Mouse (Mus musculus) left cerebral cortex, adult 8-10 months (tissue): ENCODE measurements at regions not wholly inside any gene's neighbourhood (a gene's known extent, or its start where the extent isn't known, plus 50 kb on each side); places are given as distances from the start of the nearest gene placed in this dataset.

Experiments used
- DNase-seq, 2 experiments: peaks; one replicate each; pipeline ENCODE4 v3.0.0; 2022; ENCODE audit warnings: low spot score in 2 of 2

DNA sequence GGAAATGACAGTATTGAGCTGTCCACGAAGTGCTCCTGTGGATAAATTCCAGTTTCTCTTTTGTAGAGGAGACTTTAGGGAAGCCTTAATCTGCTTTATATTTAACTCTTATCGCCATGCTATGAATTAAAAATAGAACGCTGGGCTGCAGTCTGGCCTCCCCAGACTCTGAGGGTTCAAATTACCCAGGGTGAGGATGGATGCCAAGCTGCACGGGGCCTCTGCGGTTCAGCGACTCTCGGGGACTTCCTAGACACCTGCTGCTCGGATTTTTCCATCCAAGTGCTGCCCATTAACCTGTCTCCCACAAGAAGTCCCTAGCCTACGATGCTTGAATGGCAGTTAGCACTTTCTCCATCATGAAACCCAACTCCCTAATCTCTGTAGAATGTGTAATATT is 189.3 kb upstream of the Jade1 start:
- DNase-seq, result no peak

- DNase-seq, result no peak
Observed at GRCm38 (mm10) chr3:41365145-41365830, 190.2 kb upstream of the Jade1 start.

GRCm38 (mm10) chr3:41363947-41364346 is 191.6 kb upstream of the Jade1 start:
- DNase-seq, result no peak

DNA sequence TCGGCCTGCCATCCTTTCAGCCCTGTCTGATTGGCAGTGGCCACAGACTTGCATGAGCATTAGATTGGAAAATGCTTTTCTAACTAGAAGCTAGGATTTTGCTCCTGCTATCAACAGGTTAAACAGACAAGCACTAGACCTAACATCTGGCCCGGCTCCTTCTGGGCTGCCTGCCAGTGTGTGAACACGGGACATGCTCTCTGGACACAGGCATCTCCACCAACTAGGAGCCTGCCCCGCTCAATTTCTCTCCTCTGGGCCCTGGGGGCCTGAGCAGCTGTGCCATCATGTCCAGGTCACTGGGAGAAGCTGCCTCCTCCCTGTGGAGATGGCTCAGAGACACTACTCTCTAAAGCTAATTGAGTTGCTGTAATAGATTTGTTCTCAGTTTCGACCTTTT is 195.3 kb upstream of the Jade1 start:
- no peak for DNase-seq

- no peak for DNase-seq
Observed at GRCm38 (mm10) chr3:41359458-41359857, 196.1 kb upstream of the Jade1 start.

- DNase-seq, result no peak
Observed at GRCm38 (mm10) chr3:41353021-41353420, 202.5 kb upstream of the Jade1 start.

- DNase-seq, result no peak
Observed at GRCm38 (mm10) chr3:41351786-41352185, 203.7 kb upstream of the Jade1 start.

- no peak for DNase-seq
Observed at GRCm38 (mm10) chr3:41351091-41351685, 204.3 kb upstream of the Jade1 start.

DNA sequence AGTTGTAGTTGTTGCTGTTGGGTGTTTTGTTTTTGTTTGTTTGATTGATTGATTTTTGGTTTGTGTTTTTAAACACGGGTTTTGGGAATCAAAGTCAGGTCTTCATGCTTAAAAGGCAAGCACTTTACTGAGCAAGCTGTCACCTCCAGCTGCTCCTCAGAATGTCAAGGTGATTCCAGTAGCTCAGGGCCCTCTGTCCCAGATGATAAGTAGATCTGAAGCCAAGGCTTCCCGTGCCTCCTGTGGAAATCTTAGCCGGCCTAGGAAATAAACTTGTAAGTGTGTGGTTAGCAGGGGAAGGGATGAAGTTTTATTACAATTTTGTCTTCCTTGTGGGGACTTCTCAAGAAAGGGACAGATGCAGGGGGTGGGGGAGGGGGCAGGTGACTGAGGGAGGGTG is 205.2 kb upstream of the Jade1 start:
- no peak for DNase-seq

DNA sequence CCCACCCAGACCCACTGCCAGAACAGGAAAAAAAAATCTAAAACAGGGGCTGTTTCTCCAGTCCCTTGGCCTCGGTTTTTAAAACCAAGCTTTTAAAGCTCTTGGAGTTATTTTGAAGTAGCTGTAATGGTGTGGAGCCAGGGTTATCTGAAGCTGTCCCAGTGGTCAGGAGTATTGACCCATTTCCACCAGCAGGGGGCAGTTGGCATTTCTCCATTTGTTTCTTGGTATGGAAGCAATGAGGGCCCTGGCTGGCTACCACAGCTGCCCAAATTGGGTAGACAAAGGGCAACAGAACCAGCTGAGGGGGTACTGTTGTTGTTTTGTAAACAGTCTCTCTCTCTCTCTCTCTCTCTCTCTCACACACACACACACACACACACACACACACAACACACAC is 206.7 kb upstream of the Jade1 start:
- peak in 1 of 2 experiments; percentile 13 for DNase-seq

DNA sequence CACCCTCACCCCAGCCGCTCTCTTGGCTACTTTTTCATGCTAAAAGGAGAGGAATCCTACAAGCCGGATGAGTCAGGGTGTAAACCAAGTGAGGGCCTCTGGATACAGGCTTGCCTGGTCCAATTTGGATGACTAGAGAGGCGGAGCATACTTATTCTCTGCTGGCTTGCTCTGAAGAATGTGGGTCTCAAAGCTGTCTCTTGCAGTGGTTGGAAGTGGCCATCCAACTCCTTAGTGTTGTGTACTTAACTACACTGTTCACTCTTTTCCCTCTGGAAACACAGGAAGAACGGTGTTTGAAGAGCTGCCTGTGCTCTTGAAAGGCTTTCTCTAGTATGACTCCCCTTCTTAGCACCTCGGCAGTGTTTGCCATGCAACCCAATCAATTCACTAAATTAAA is 208.7 kb upstream of the Jade1 start:
- DNase-seq, result no peak

- DNase-seq, result no peak
Observed at GRCm38 (mm10) chr3:41343431-41343830, 212.1 kb upstream of the Jade1 start.

- no peak for DNase-seq
Observed at GRCm38 (mm10) chr3:41332481-41332880, 223.1 kb upstream of the Jade1 start.

DNA sequence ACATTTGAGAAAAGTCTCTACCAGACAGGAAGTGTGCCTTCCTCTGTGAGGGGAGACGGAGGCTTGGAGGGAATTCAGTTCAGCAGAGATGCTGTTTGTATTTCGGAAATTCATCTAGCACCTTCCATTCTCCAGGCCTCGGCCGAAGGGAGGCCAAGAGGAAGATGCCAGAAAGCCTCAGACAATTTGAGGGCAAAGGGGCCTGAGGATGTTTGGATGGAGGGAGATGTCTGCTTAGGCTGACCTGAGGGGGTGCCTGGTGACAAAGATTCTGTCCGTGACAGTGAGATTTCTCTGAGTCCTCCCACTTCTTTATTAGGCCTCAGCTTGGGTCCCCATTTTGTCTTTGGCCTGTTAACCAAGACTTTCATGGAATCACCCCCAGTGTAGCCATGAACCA is 225.2 kb upstream of the Jade1 start:
- no peak for DNase-seq

DNA sequence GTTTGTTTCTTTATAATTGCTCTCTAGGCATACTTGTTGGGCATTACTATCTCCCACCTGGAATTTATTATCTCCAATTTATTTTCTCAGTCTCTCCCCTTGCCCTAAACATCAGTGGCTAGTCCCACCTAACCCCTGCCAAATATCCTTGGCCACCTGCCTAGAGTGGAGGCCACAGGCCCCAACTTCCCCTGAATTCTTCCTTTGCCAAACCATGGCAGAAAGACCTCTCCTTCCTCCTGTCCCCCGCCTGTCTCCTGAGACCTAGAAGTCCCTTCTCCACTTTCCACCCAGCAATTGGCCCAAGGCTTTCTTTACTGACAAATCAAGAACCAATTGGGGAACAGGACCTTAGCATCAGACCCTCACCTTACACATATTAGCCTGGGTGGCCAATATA is 226.7 kb upstream of the Jade1 start:
- DNase-seq, result no peak

DNA sequence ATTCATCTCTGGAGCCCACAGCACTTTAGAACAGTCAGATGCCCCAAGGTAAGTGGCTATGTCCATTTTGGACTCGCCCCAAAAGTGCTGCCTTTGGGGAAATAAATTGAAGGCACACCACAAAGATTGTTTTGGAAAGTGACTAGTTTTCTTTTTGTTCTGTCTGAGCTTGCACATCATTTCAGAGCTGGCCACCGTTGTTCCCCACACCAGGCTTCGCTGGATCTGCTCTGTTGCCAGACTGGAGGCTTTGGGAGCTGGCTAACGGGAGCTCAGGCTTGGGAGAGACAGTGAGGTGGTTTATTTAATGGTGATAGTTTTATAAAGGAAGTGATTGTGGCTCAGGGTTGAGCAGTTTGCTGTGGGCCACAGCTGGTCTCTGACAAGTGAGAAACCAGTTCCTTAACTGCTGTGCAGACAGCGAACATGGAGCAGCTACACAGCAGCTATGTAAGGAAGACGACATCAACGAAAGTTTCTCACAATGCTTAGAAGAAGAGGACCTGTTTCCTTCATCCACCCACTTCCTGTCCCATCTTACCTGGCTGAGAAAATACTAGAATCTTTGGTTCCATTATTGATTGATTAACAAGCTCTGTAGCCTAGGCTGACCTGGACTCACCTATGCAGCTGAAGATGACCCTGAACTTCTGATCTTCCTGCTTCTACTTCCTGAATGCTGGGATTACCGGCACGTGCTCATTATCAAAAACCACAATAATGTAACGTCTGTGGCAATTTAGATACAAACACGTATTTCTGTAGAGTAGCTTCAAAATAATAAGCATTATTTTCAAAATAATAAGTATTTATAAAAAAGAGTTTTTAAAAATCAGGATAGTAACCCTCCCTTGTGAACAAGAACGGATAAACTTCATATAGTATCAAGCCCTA is 229.1 kb upstream of the Jade1 start:
- DNase-seq, result no peak

DNA sequence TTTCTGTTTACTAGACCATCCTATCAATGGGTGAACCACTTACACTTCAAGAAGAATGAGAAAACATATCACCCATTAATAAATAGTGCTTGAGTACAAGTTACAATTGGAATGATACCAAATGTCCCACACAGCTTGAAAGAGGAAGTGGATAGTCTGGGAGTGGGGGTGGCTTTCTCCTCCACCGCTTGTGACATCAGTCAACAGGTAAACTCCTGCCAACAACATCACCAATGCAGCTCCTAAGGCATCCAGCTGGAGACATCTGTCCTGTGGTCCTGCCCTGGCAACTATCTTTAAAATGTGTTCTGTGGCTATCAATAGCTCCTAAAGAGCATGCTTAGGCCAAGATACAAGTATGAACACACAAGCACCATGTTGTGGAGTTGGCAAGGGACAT is 233.7 kb upstream of the Jade1 start:
- no peak for DNase-seq

GRCm38 (mm10) chr3:41319214-41319856 is 236.2 kb upstream of the Jade1 start:
- DNase-seq, result no peak

- DNase-seq, result peak in 1 of 2 experiments; percentile 9
Observed at GRCm38 (mm10) chr3:41318232-41319131, 235.6 kb upstream of the Pgrmc2 start.

GRCm38 (mm10) chr3:41317170-41317569 is 234.3 kb upstream of the Pgrmc2 start:
- no peak for DNase-seq

GRCm38 (mm10) chr3:41312492-41312891 is 229.6 kb upstream of the Pgrmc2 start:
- no peak for DNase-seq
